Comparison of ENCODE assay signal across 8 mouse cellular contexts in the genomic region with DNA sequence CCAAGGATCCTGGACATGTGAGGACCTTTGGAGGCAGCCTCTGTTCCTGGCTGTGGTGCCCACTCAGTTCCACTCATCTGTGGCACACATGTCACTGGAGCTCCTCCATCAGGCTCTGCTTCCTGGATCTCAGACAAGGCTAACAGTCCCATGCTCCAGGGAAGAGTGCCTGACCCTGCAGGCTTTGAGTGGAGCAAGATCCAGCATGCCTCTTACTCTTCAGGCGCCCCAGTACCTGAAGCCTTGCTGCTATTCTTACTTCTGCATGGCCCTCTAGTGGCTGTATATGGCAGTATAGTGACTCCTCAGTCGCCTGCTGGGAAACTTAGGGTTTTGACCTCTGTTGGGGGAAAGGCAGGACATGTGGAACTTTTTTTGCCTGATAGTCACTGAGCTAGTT. TPM values are rescaled to one million over a fixed set of nuclear protein-coding genes. Genes with fewer than 3 reads are reported as not detected.
DNase-seq lines count a peak whose midpoint lies in the region; ATAC-seq and TF ChIP-seq lines count a peak whose summit lies in the region.

No protein-coding gene starts in this region.

- no peak overlapping the region for H3K4me2 ChIP-seq in lung, embryonic 16.5 days (ENCODE audit: low read depth, low read length)

- H3K27ac ChIP-seq in cerebellum, adult 2 months (ENCODE audit: insufficient read depth, low read length) = 0 out of 2 replicates have a peak overlapping the region, but pooled peaks have one; percentile 1
- no peak overlapping the region for H3K27ac ChIP-seq in lung, embryonic 16.5 days (ENCODE audit: low read length)

- no peaks in the 10 kb centered on the region for H3K36me3 ChIP-seq in lung, embryonic 16.5 days (ENCODE audit: control insufficient read depth, insufficient read depth, low read length)

- H3K4me3 ChIP-seq in cerebellum, adult 2 months (replicated peaks; ENCODE audit: insufficient read depth, low read depth, low read length) = no peak overlapping the region
- no peak overlapping the region for H3K4me3 ChIP-seq in lung, embryonic 16.5 days (ENCODE audit: low read length)

- TF ChIP-seq POLR2A in cerebellum, adult 2 months (IDR thresholded peaks at IDR 0.05; ENCODE audit: borderline replicate concordance, insufficient read depth, low read length) = no peak

- peak; percentile 60 for ATAC-seq in granulocyte monocyte progenitor cell, adult 5-6 weeks (replicated peaks; ENCODE audit: poor library complexity, severe bottlenecking)
- ATAC-seq in lung, embryonic 16.5 days (ENCODE audit: low read depth) = peak; percentile 46; the same call in 1 of the 2 replicates

- DNase-seq in adrenal gland, adult 2 months = peak; percentile 40
- no peak for DNase-seq in adrenal gland, adult 8-10 months
- DNase-seq in CD4-positive helper T cell, adult 2 months (ENCODE audit: low read depth, low spot score) = peak; percentile 19
- DNase-seq in cerebellum, adult 2 months = peak; percentile 49 to 53
- peak; percentile 52 for DNase-seq in kidney, adult 18-20 months
- peak; percentile 50 for DNase-seq in skeletal muscle tissue, adult 2 months (ENCODE audit: low read depth, low spot score)

- no peak overlapping the region for H3K9ac ChIP-seq in lung, embryonic 16.5 days (ENCODE audit: low read length)

- peak; percentile 58; the same call in 1 of the 2 replicates for TF ChIP-seq CTCF in cerebellum, adult 2 months (IDR thresholded peaks at IDR 0.05; ENCODE audit: borderline replicate concordance, insufficient read depth, low read depth, low read length)

- H3K9me3 ChIP-seq in lung, embryonic 16.5 days (ENCODE audit: control insufficient read depth, low read length) = no peaks in the 10 kb centered on the region

- peaks cover 27% of the 10 kb centered on the region for H3K4me1 ChIP-seq in cerebellum, adult 2 months (ENCODE audit: control insufficient read depth, insufficient read depth, low read length)
- peaks cover 8% of the 10 kb centered on the region; the same call in 1 of the 2 replicates for H3K4me1 ChIP-seq in lung, embryonic 16.5 days (replicated peaks; ENCODE audit: control insufficient read depth, insufficient read depth, low read length)

- no peaks in the 10 kb centered on the region for H3K27me3 ChIP-seq in cerebellum, adult 2 months (ENCODE audit: control insufficient read depth, insufficient read depth, low read length)
- no peaks in the 10 kb centered on the region for H3K27me3 ChIP-seq in lung, embryonic 16.5 days (ENCODE audit: control insufficient read depth, insufficient read depth, low read depth, low read length)

- WGBS in cerebellum, adult 2 months = 10% methylated on average over 2 of the region's 2 CpGs
- WGBS in lung, embryonic 16.5 days = 9% methylated on average over 2 of the region's 2 CpGs

RNA-seq across cellular contexts. Expression of gene Tppp, which starts 17.0 kb away (rescaled TPM):
- total RNA-seq in adrenal gland, adult 2 months (2021) = 10 to 100 TPM in 1 of 2 experiments, 1 to 10 TPM in 1; 9.3 to 15.7 TPM
- 2.9 and 4.9 TPM in 2 replicates for polyA plus RNA-seq in adrenal gland, adult 2 months (2012; rRNA removed)
- 10 to 100 TPM in 3 of 4 experiments, 1 to 10 TPM in 1; 8.2 to 16.4 (median 14.6) TPM for total RNA-seq in adrenal gland, adult 8-10 months (2022)
- 178 and 180 TPM in 2 replicates for polyA plus RNA-seq in cerebellum, adult 2 months (2012; rRNA removed)
- total RNA-seq in granulocyte monocyte progenitor cell, adult 5-6 weeks (2014; fragmentation: Nextera tagmentation) = not detected in 2 replicates
- total RNA-seq in granulocyte monocyte progenitor cell, adult 5-6 weeks (2017) = 0.09 TPM in 1 of 2 replicates, not detected in the other
- polyA plus RNA-seq in lung, embryonic 16.5 days (2015; fragmentation: Nextera tagmentation; extraction: Ambion mirVana) = 1.3 and 1.7 TPM in 2 replicates

RNA-seq across cellular contexts. Expression of gene Cep72, which starts 35.9 kb away (rescaled TPM):
- total RNA-seq in adrenal gland, adult 2 months (2021) = 1 to 10 TPM; 4.2 to 4.5 TPM
- polyA plus RNA-seq in adrenal gland, adult 2 months (2012; rRNA removed) = 1.1 and 1.4 TPM in 2 replicates
- total RNA-seq in adrenal gland, adult 8-10 months (2022) = 10 to 100 TPM in 1 of 4 experiments, 1 to 10 TPM in 3; 3.9 to 11.5 (median 7.5) TPM
- polyA plus RNA-seq in cerebellum, adult 2 months (2012; rRNA removed) = 8.2 and 9.7 TPM in 2 replicates
- 12.9 and 36.9 TPM in 2 replicates for total RNA-seq in granulocyte monocyte progenitor cell, adult 5-6 weeks (2014; fragmentation: Nextera tagmentation)
- total RNA-seq in granulocyte monocyte progenitor cell, adult 5-6 weeks (2017) = 15.0 and 16.0 TPM in 2 replicates
- polyA plus RNA-seq in lung, embryonic 16.5 days (2015; fragmentation: Nextera tagmentation; extraction: Ambion mirVana) = 14.9 and 15.8 TPM in 2 replicates

Comparison
In these comparisons a context has a peak if more than half of its experiments do, and no peak if none do; other contexts are left out.
1. RNA of gene Tppp, which starts 17.0 kb away (total RNA-seq): 8.2 to 16.4 TPM in adrenal gland, adult 8-10 months and 9.3 to 15.7 TPM in adrenal gland, adult 2 months; 0.09 TPM in granulocyte monocyte progenitor cell, adult 5-6 weeks; every median in the first group is over 4 times any median in the second.